Mouse (Mus musculus) midbrain, embryonic 12.5 days (tissue): ENCODE measurements around the gene Mroh3. TPM values are rescaled to one million over a fixed set of nuclear protein-coding genes. Genes with fewer than 3 reads are reported as not detected.

ENCODE experiments used
- ATAC-seq: fragments of 200-750 bp; cut with Nextera tagmentation; 2 replicates; pipeline ENCODE4 v1.8.0; 2017; ENCODE audit warnings: low read depth, moderate TSS enrichment, moderate library complexity; ENCODE audit not compliant: low FRiP score
- H3K27ac ChIP-seq: fragments of 300-500 bp; sonication (generic); replicated peaks from 2 replicates; pipeline ENCODE4 v1.5.1; 2016; ENCODE audit warnings: mild to moderate bottlenecking
- H3K27me3 ChIP-seq: fragments of 300-500 bp; sonication (generic); 2 replicates; pipeline ENCODE4 v1.6.1; 2016; ENCODE audit warnings: mild to moderate bottlenecking
- H3K36me3 ChIP-seq: fragments of 300-500 bp; sonication (generic); 2 replicates; pipeline ENCODE4 v1.6.1; 2016
- H3K4me1 ChIP-seq: fragments of 300-500 bp; sonication (generic); 2 replicates; pipeline ENCODE4 v1.6.1; 2016
- H3K4me2 ChIP-seq: fragments of 300-500 bp; sonication (generic); replicated peaks from 2 replicates; pipeline ENCODE4 v1.6.1; 2016; ENCODE audit warnings: mild to moderate bottlenecking, moderate library complexity
- H3K4me3 ChIP-seq: fragments of 300-500 bp; sonication (generic); 2 replicates; pipeline ENCODE4 v1.5.1; 2016; ENCODE audit warnings: mild to moderate bottlenecking
- H3K9ac ChIP-seq: fragments of 300-500 bp; sonication (generic); replicated peaks from 2 replicates; pipeline ENCODE4 v1.6.1; 2016; ENCODE audit warnings: mild to moderate bottlenecking, moderate library complexity
- H3K9me3 ChIP-seq: fragments of 300-500 bp; sonication (generic); 2 replicates; pipeline ENCODE4 v1.6.1; 2016; ENCODE audit warnings: mild to moderate bottlenecking
- WGBS: fragments of 180-500 bp; shearing (Covaris S2); methylation state at CpG from one replicate; pipeline ENCODE4 v1.1.7; 2016; 5-methylcytosine and 5-hydroxymethylcytosine counted together
- polyA plus RNA-seq: library from polyadenylated mRNA; unstranded; fragments of >200 nt; fragmentation: Nextera tagmentation; extraction: Ambion mirVana; gene quantifications from 2 replicates; pipeline ENCODE4 v1.2.1, GENCODE M21; 2016

The Mroh3 gene
- 0.38 and 0.43 TPM in 2 replicates for polyA plus RNA-seq

DNA sequence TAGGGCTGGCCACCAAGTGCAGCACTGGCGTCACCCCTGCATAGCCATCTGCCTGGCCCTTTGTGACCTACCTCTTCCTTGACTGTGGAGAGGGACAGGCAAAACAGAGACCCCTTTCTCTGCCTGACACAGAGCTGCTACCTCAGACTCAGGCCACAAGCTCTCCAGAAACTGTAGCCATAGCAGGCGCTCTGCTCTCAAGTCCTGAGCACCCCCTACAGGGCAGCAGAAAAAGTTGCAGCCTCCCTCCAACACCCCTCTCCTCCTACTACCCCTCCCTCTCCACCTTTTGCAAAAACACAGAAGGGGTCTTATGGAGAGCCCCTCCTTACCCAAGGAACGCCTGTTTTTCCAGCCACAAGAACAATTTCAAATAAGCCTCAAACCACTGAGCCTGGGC lies at the start of gene Mroh3:
Gene Mroh3, minus strand, starts transcription at position 26 of the 400 bp plus-strand sequence.
- Histone ChIP-seq H3K27me3 (no peaks in the 10 kb centered on the region), H3K27ac (no peak within 1 kb of the TSS), H3K36me3 (peaks cover 23% of the 10 kb centered on the region), H3K4me1 (no peaks in the 10 kb centered on the region), H3K9me3 (no peaks in the 10 kb centered on the region), H3K9ac (no peak within 1 kb of the TSS), H3K4me3 (no peak within 1 kb of the TSS), H3K4me2 (no peak within 1 kb of the TSS)
- peak; percentile 38; the same call in 1 of the 2 replicates for ATAC-seq
- 35% methylated on average over 3 of the region's 3 CpGs for WGBS

- Histone ChIP-seq H3K27ac (no peak within 1 kb of the TSS), H3K9ac (peak within 1 kb of the TSS; percentile 59), H3K9me3 (no peaks in the 10 kb centered on the region), H3K27me3 (peaks cover 90% of the 10 kb centered on the region), H3K4me1 (peaks cover 16% of the 10 kb centered on the region), H3K36me3 (no peaks in the 10 kb centered on the region), H3K4me2 (peak within 1 kb of the TSS; percentile 91), H3K4me3 (peak within 1 kb of the TSS; percentile 55)
- WGBS, result 7% methylated on average over 27 of the region's 28 CpGs
- ATAC-seq, result peak; percentile 57
Observed at GRCm38 (mm10) chr1:136260635-136261238, 48.1 kb upstream of the Mroh3 start, which contains the start of gene Gpr25. Gene Gpr25, minus strand, starts transcription at chr1:136260873.

GRCm38 (mm10) chr1:136259893-136260634 lies 47.4 kb upstream of the Mroh3 start:
- Histone ChIP-seq H3K9me3 (no peaks in the 10 kb centered on the region), H3K27ac (no peak overlapping the region), H3K4me1 (peaks cover 18% of the 10 kb centered on the region), H3K4me3 (peak overlapping the region; percentile 55), H3K36me3 (no peaks in the 10 kb centered on the region), H3K27me3 (peaks cover 91% of the 10 kb centered on the region), H3K9ac (peak overlapping the region; percentile 59), H3K4me2 (peak overlapping the region; percentile 91)
- WGBS, result under 1% methylated on average over 94 of the region's 95 CpGs
- peak; percentile 80 for ATAC-seq

- H3K4me1 ChIP-seq, result peaks cover 20% of the 10 kb centered on the region
- peak overlapping the region; percentile 59; the same call in 1 of the 2 replicates for H3K9ac ChIP-seq
- H3K4me2 ChIP-seq, result peak overlapping the region; percentile 91
Observed at GRCm38 (mm10) chr1:136259543-136259892, 46.9 kb upstream of the Mroh3 start.

GRCm38 (mm10) chr1:136258495-136258894 lies 45.9 kb upstream of the Mroh3 start:
- Histone ChIP-seq H3K4me2 (no peak overlapping the region), H3K27me3 (peaks cover 89% of the 10 kb centered on the region), H3K4me1 (peaks cover 20% of the 10 kb centered on the region), H3K27ac (no peak overlapping the region), H3K4me3 (no peak overlapping the region), H3K9ac (no peak overlapping the region), H3K36me3 (no peaks in the 10 kb centered on the region), H3K9me3 (no peaks in the 10 kb centered on the region)
- ATAC-seq, result no peak
- WGBS, result 72% methylated on average over 9 of the region's 9 CpGs

More at GRCm38 (mm10) chr1:136259543-136259892, 46.9 kb upstream of the Mroh3 start:
- peaks cover 93% of the 10 kb centered on the region for H3K27me3 ChIP-seq
- H3K36me3 ChIP-seq, result no peaks in the 10 kb centered on the region
- no peak for ATAC-seq
- no peak overlapping the region for H3K27ac ChIP-seq
- H3K4me3 ChIP-seq, result peak overlapping the region; percentile 55
- H3K9me3 ChIP-seq, result no peaks in the 10 kb centered on the region
- WGBS, result 5% methylated on average over 16 of the region's 16 CpGs

DNA sequence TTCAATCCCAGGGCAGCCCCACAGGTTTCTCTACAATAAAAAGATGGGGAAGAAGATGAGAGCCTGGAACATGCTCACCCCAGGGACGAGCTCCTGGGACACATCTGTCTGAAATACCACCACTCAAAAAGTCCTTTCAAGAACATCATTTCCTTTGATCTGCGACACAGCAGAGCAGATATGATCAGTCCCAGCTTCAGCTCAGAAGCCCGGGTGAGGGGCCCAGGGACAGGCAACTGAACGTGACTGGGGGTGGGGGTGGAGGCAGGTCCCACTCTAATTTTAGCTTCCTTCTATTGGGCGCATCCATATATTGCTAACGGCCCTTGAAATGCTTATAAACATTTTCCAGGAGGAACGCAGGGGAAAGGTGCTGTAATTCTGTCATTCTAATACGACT lies 43.0 kb upstream of the Mroh3 start:
- H3K4me1 ChIP-seq, result peaks cover 16% of the 10 kb centered on the region
- H3K9me3 ChIP-seq, result no peaks in the 10 kb centered on the region
- no peaks in the 10 kb centered on the region for H3K36me3 ChIP-seq
- H3K9ac ChIP-seq, result no peak overlapping the region
- no peak for ATAC-seq
- H3K27me3 ChIP-seq, result peaks cover 67% of the 10 kb centered on the region
- no peak overlapping the region for H3K27ac ChIP-seq
- no peak overlapping the region for H3K4me3 ChIP-seq
- 60% methylated on average over 8 of the region's 8 CpGs for WGBS
- H3K4me2 ChIP-seq, result no peak overlapping the region

GRCm38 (mm10) chr1:136255174-136255573 lies 42.5 kb upstream of the Mroh3 start:
- peaks cover 62% of the 10 kb centered on the region for H3K27me3 ChIP-seq
- no peaks in the 10 kb centered on the region for H3K9me3 ChIP-seq
- no peaks in the 10 kb centered on the region for H3K36me3 ChIP-seq
- H3K4me1 ChIP-seq, result peaks cover 11% of the 10 kb centered on the region
- 40% methylated on average over 6 of the region's 6 CpGs for WGBS
- H3K9ac ChIP-seq, result no peak overlapping the region
- no peak for ATAC-seq
- no peak overlapping the region for H3K4me3 ChIP-seq
- no peak overlapping the region for H3K4me2 ChIP-seq
- no peak overlapping the region for H3K27ac ChIP-seq

GRCm38 (mm10) chr1:136254503-136255065 lies 42.0 kb upstream of the Mroh3 start:
- ATAC-seq, result no peak
- H3K4me1 ChIP-seq, result peaks cover 5% of the 10 kb centered on the region
- no peaks in the 10 kb centered on the region for H3K36me3 ChIP-seq
- no peak overlapping the region for H3K9ac ChIP-seq
- H3K27me3 ChIP-seq, result peaks cover 56% of the 10 kb centered on the region
- H3K4me3 ChIP-seq, result no peak overlapping the region
- no peak overlapping the region for H3K27ac ChIP-seq
- H3K4me2 ChIP-seq, result no peak overlapping the region
- no peaks in the 10 kb centered on the region for H3K9me3 ChIP-seq
- WGBS, result 84% methylated on average over 10 of the region's 10 CpGs

- Histone ChIP-seq H3K36me3 (no peaks in the 10 kb centered on the region), H3K4me3 (no peak overlapping the region), H3K4me1 (peaks cover 3% of the 10 kb centered on the region), H3K4me2 (no peak overlapping the region), H3K27ac (no peak overlapping the region), H3K9me3 (no peaks in the 10 kb centered on the region), H3K9ac (no peak overlapping the region), H3K27me3 (peaks cover 50% of the 10 kb centered on the region)
- WGBS, result 37% methylated on average over 2 of the region's 2 CpGs
- ATAC-seq, result no peak
Observed at GRCm38 (mm10) chr1:136253472-136253871, 40.8 kb upstream of the Mroh3 start.

GRCm38 (mm10) chr1:136249662-136250061 lies 37.0 kb upstream of the Mroh3 start:
- ATAC-seq, result no peak

GRCm38 (mm10) chr1:136247393-136247792 lies 34.8 kb upstream of the Mroh3 start:
- peaks cover 50% of the 10 kb centered on the region for H3K27me3 ChIP-seq
- WGBS, result 93% methylated on average over 5 of the region's 5 CpGs
- no peak overlapping the region for H3K4me2 ChIP-seq
- H3K27ac ChIP-seq, result no peak overlapping the region
- H3K36me3 ChIP-seq, result no peaks in the 10 kb centered on the region
- no peak overlapping the region for H3K9ac ChIP-seq
- no peak for ATAC-seq
- no peak overlapping the region for H3K4me3 ChIP-seq
- no peaks in the 10 kb centered on the region for H3K9me3 ChIP-seq
- H3K4me1 ChIP-seq, result no peaks in the 10 kb centered on the region

More at GRCm38 (mm10) chr1:136249662-136250061, 37.0 kb upstream of the Mroh3 start:
- no peak overlapping the region for H3K4me2 ChIP-seq
- no peaks in the 10 kb centered on the region for H3K4me1 ChIP-seq
- H3K36me3 ChIP-seq, result no peaks in the 10 kb centered on the region
- 71% methylated on average over 5 of the region's 5 CpGs for WGBS
- H3K27ac ChIP-seq, result no peak overlapping the region
- H3K9me3 ChIP-seq, result no peaks in the 10 kb centered on the region
- no peak overlapping the region for H3K4me3 ChIP-seq
- H3K27me3 ChIP-seq, result peaks cover 39% of the 10 kb centered on the region
- no peak overlapping the region for H3K9ac ChIP-seq

DNA sequence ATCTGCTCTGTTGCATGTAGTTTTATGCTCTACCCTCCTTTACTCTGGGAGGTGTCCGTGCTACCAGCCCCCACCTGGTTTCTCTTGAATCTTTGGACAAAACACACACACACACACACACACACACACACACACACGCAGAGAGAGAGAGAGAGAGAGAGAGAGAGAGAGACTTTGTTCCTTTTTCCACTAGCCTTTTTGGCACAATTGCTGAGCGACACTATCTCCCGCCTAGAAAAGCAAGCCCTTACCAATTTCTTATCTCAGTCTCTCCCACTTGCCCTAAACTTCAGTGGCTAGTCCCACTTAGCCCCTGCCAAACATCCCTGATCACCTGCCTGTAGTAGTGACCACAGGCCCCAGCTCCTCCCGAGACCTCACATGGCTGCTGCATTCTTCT lies 31.8 kb upstream of the Mroh3 start:
- WGBS, result 95% methylated on average over 4 of the region's 5 CpGs
- H3K4me2 ChIP-seq, result no peak overlapping the region
- no peaks in the 10 kb centered on the region for H3K36me3 ChIP-seq
- peaks cover 75% of the 10 kb centered on the region for H3K27me3 ChIP-seq
- no peak overlapping the region for H3K9ac ChIP-seq
- no peaks in the 10 kb centered on the region for H3K9me3 ChIP-seq
- H3K4me1 ChIP-seq, result no peaks in the 10 kb centered on the region
- H3K4me3 ChIP-seq, result no peak overlapping the region
- no peak for ATAC-seq
- no peak overlapping the region for H3K27ac ChIP-seq
